Mouse (Mus musculus) kidney, embryonic 14.5 days (tissue): ENCODE results near the gene Sgsm2. TPM values are rescaled to one million over a fixed set of nuclear protein-coding genes. Genes with fewer than 3 reads are reported as not detected.

Experiments used
- ATAC-seq: fragments of 200-750 bp; cut with Nextera tagmentation; 2 replicates; pipeline ENCODE4 v1.8.0; 2017; ENCODE audit warnings: moderate number of reproducible peaks, mild to moderate bottlenecking, moderate TSS enrichment, moderate library complexity; ENCODE audit not compliant: low FRiP score, low TSS enrichment
- H3K27ac ChIP-seq: fragments of 300-500 bp; sonication (generic); 2 replicates; pipeline ENCODE4 v1.5.1; 2014; ENCODE audit warnings: low read depth, mild to moderate bottlenecking, low read length, moderate library complexity, mixed read lengths
- H3K27me3 ChIP-seq: fragments of 300-500 bp; sonication (generic); 2 replicates; pipeline ENCODE4 v1.6.1; 2014; ENCODE audit warnings: mild to moderate bottlenecking, low read length; ENCODE audit not compliant: control insufficient read depth, insufficient read depth
- H3K36me3 ChIP-seq: fragments of 300-500 bp; sonication (generic); 2 replicates; pipeline ENCODE4 v1.6.1; 2014; ENCODE audit warnings: low read length, mixed read lengths; ENCODE audit not compliant: control insufficient read depth, insufficient read depth
- H3K4me1 ChIP-seq: fragments of 300-500 bp; sonication (generic); 2 replicates; pipeline ENCODE4 v1.6.1; 2014; ENCODE audit warnings: low read length, mixed read lengths; ENCODE audit not compliant: control insufficient read depth, insufficient read depth
- H3K4me2 ChIP-seq: fragments of 300-500 bp; sonication (generic); replicated peaks from 2 replicates; pipeline ENCODE4 v1.6.1; 2014; ENCODE audit warnings: low read depth, mild to moderate bottlenecking, low read length
- H3K4me3 ChIP-seq: fragments of 300-500 bp; sonication (generic); 2 replicates; pipeline ENCODE4 v1.5.1; 2014; ENCODE audit warnings: mild to moderate bottlenecking, low read length
- H3K9ac ChIP-seq: fragments of 300-500 bp; sonication (generic); 2 replicates; pipeline ENCODE4 v1.6.1; 2014; ENCODE audit warnings: low read depth, mild to moderate bottlenecking, low read length, moderate library complexity
- H3K9me3 ChIP-seq: fragments of 300-500 bp; sonication (generic); 2 replicates; pipeline ENCODE4 v1.6.1; 2016; ENCODE audit warnings: low read length; ENCODE audit not compliant: control insufficient read depth
- WGBS: fragments of 180-500 bp; shearing (Covaris S2); extraction: QIAGEN DNeasy Blood & Tissue Kit; methylation state at CpG from one replicate; pipeline ENCODE4 v1.1.7; 2014; 5-methylcytosine and 5-hydroxymethylcytosine counted together
- polyA plus RNA-seq: library from polyadenylated mRNA; unstranded; fragments of >200 nt; fragmentation: Nextera tagmentation; extraction: Ambion mirVana; gene quantifications from 2 replicates; pipeline ENCODE4 v1.2.1, GENCODE M21; 2014

Gene Sgsm2
- polyA plus RNA-seq, 1 experiment from 2014 or later = 5.7 TPM

DNA sequence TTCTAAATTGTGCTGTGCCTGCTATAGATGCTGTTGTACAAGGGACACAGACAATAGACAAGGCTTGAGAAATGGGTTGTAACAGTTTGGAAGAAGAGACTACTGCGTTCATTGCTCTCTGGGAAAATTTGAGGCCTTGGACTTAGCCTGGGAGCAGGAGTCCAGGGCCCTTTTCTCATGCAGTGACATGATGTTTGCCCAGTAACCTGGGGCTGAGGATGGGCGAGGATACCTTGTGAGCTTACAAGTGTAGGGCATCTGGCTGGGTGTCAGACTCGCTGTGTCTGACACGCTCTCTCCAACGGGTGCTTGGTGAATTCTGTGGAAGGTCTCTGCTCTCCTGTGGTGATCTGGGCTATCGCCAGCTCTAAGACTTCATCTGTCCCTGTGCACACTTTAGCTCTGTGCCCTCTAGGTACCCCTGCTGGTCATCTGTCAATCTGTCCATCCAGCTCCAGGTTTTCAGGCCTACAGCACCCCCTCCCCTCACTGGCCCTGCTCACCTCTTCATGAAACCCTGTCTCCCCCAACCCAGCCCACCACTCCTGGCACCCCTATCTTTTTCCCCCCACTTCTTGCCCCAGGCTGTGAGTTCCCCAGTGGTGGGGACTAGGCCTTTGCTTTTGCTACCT lies 61.2 kb downstream of the Sgsm2 start:
- Histone ChIP-seq H3K4me1 (peaks cover 36% of the 10 kb centered on the region), H3K4me3 (no peak overlapping the region), H3K27ac (no peak overlapping the region), H3K27me3 (no peaks in the 10 kb centered on the region), H3K9me3 (no peaks in the 10 kb centered on the region), H3K36me3 (peaks cover 4% of the 10 kb centered on the region; the same call in 1 of the 2 replicates), H3K4me2 (no peak overlapping the region), H3K9ac (no peak overlapping the region)
- 85% methylated on average over 6 of the region's 6 CpGs for WGBS
- no peak for ATAC-seq

- H3K36me3 ChIP-seq = no peaks in the 10 kb centered on the region; the same call in 1 of the 2 replicates
- H3K4me1 ChIP-seq = peaks cover 35% of the 10 kb centered on the region
- no peaks in the 10 kb centered on the region for H3K27me3 ChIP-seq
- no peaks in the 10 kb centered on the region for H3K9me3 ChIP-seq
- WGBS = 47% methylated on average over 5 of the region's 5 CpGs
- no peak overlapping the region for H3K9ac ChIP-seq
- no peak overlapping the region for H3K4me2 ChIP-seq
- peak overlapping the region; percentile 25; the same call in 1 of the 2 replicates for H3K27ac ChIP-seq
- ATAC-seq = no peak
- H3K4me3 ChIP-seq = no peak overlapping the region
Observed at GRCm38 (mm10) chr11:74834650-74835277, 62.1 kb downstream of the Sgsm2 start.

- no peaks in the 10 kb centered on the region for H3K9me3 ChIP-seq
- no peaks in the 10 kb centered on the region for H3K27me3 ChIP-seq
- peak overlapping the region; percentile 25; the same call in 1 of the 2 replicates for H3K27ac ChIP-seq
- H3K36me3 ChIP-seq = no peaks in the 10 kb centered on the region
- peak overlapping the region; percentile 4; the same call in 1 of the 2 replicates for H3K9ac ChIP-seq
- WGBS = 39% methylated on average over 1 of the region's 1 CpGs
- no peak overlapping the region for H3K4me3 ChIP-seq
- ATAC-seq = no peak
- H3K4me1 ChIP-seq = peaks cover 38% of the 10 kb centered on the region
- H3K4me2 ChIP-seq = no peak overlapping the region
Observed at GRCm38 (mm10) chr11:74834359-74834638, 62.6 kb downstream of the Sgsm2 start.

DNA sequence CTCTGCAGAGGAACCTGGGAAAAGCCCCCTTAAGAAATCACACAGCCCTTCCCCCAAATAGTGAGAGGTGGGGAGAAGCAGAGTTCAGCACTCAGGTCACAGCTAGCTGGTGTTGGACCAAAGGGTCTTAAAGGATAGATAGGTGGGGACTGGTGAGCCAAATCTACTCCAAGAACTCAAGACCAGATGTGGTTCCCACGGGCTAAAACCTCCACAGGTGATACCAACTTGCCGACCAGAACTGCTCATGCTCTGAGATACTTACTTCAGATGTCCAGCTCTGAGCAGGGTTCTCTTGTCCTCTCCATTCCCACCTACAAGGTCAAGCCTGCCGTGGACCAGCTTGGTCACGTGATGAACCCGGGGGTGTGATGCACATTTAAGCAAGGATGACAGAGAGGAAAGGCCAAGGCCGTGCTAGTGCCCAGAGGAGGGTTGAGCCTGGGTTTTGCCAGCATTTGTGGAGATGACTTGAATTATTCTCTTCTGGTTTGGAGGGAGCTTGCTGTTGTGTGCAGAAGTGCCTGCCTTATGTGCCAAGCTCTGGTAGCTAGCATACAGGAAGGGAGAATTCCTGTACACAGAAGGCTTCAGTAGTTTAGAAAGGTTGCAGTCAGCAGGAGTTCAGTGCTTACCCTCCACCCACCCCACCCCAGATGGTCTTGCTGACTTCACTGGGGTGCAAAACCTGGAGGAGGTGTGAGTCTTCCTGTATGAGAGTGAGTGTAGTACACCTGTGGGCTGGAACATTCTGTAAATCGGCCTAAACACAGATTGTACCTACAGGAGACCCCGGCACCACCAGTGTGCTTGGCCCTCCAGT lies 63.1 kb downstream of the Sgsm2 start:
- Histone ChIP-seq H3K27me3 (no peaks in the 10 kb centered on the region), H3K27ac (0 out of 2 replicates have a peak overlapping the region, but pooled peaks have one; percentile 25), H3K9me3 (no peaks in the 10 kb centered on the region), H3K9ac (peak overlapping the region; percentile 56; the same call in 1 of the 2 replicates), H3K4me2 (peak overlapping the region; percentile 90; the same call in 1 of the 2 replicates), H3K4me1 (peaks cover 38% of the 10 kb centered on the region), H3K36me3 (no peaks in the 10 kb centered on the region), H3K4me3 (no peak overlapping the region)
- no peak for ATAC-seq
- WGBS = 75% methylated on average over 8 of the region's 8 CpGs

DNA sequence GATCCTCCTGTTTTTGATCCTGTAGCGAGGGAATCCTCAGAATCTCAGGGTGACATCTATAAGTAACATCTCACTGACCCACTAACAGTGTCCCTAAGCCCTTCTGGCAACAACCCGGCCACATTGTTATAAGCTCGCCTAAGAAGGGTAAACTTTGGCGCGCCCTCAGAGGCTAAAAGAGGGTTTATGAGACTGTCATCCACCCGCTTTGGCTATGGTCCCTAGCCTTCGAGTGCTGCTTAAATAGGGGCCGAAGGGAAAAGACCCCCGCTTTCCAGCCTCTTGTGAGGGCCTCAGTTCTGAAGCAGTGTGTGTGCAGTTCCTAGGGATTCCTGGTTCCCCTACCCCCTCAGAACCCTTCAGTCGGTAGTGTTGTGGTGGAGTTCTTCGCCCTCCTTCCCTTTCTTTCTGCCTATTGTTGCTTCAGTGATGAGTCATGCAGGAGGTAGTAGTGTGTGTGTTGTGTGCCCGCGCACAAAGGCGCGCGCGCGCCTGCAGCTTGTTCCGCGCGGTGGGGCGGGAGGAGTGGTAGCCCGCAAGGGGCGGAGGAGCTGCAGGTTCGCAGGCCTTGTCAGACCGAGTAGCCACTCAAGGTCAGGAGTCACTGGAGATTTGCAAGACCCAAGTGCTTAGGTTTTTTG lies 64.2 kb downstream of the Sgsm2 start:
- Histone ChIP-seq H3K9ac (peak overlapping the region; percentile 56), H3K4me3 (peak overlapping the region; percentile 92), H3K9me3 (no peaks in the 10 kb centered on the region), H3K36me3 (no peaks in the 10 kb centered on the region), H3K27ac (peak overlapping the region; percentile 90), H3K4me2 (peak overlapping the region; percentile 90), H3K27me3 (no peaks in the 10 kb centered on the region), H3K4me1 (peaks cover 38% of the 10 kb centered on the region)
- 1% methylated on average over 26 of the region's 26 CpGs for WGBS
- no peak for ATAC-seq

- peak overlapping the region; percentile 90 for H3K27ac ChIP-seq
- peaks cover 38% of the 10 kb centered on the region for H3K4me1 ChIP-seq
- H3K36me3 ChIP-seq = no peaks in the 10 kb centered on the region
- ATAC-seq = peak; percentile 80
- under 1% methylated on average over 61 of the region's 61 CpGs for WGBS
- peak overlapping the region; percentile 80 for H3K9ac ChIP-seq
- no peaks in the 10 kb centered on the region for H3K9me3 ChIP-seq
- H3K27me3 ChIP-seq = no peaks in the 10 kb centered on the region
- H3K4me3 ChIP-seq = peak overlapping the region; percentile 92
- H3K4me2 ChIP-seq = peak overlapping the region; percentile 90
Observed at GRCm38 (mm10) chr11:74831606-74832451, 65.0 kb downstream of the Sgsm2 start.

DNA sequence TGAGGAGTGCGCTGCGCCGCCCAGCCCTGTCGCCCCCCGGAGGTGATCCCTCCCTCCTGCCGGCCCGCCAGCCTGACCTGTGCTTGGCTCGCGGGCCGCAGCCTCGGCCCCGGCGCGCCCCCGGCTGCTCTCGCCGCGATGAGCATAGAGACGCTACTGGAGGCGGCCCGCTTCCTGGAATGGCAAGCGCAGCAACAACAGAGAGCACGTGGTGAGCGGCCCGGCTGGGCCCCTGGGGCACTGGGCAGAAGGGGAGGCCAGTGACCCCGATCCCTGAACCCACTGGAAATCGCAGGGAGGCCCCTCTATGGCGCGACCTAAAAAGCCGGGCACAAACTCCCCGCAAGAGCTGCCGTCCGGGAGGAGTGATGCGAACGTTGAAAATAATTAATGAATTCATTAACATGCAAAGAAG lies 65.7 kb downstream of the Sgsm2 start:
- Histone ChIP-seq H3K4me3 (peak overlapping the region; percentile 92), H3K36me3 (no peaks in the 10 kb centered on the region), H3K27ac (peak overlapping the region; percentile 90), H3K27me3 (no peaks in the 10 kb centered on the region), H3K9me3 (no peaks in the 10 kb centered on the region), H3K9ac (peak overlapping the region; percentile 80), H3K4me2 (peak overlapping the region; percentile 90), H3K4me1 (peaks cover 40% of the 10 kb centered on the region)
- 0 out of 2 replicates have a peak, but pooled peaks have one; percentile 1 for ATAC-seq
- WGBS = 0% methylated on average over 35 of the region's 35 CpGs
